Mouse (Mus musculus) embryo, embryonic 11.5 days (tissue): ENCODE measurements around the gene Gimap3.

Experiments
- DNase-seq: peaks from one replicate; pipeline ENCODE4 v3.0.0-alpha.2; 2012; ENCODE audit warnings: low read depth, low spot score

Gene Gimap3

GRCm38 (mm10) chr6:48742422-48743351 lies 28.0 kb downstream of the Gimap3 start:
- no peak for DNase-seq

GRCm38 (mm10) chr6:48741711-48742206 lies 28.9 kb downstream of the Gimap3 start:
- no peak for DNase-seq

GRCm38 (mm10) chr6:48741273-48741672 lies 29.4 kb downstream of the Gimap3 start:
- DNase-seq, result no peak

GRCm38 (mm10) chr6:48740501-48741169 lies 30.0 kb downstream of the Gimap3 start:
- DNase-seq, result no peak

GRCm38 (mm10) chr6:48739780-48740055 lies 30.9 kb downstream of the Gimap3 start:
- no peak for DNase-seq

- DNase-seq, result no peak
Observed at GRCm38 (mm10) chr6:48738961-48739779, 31.5 kb downstream of the Gimap3 start, which contains the start of gene Gimap1. TSS of gene Gimap1 (plus strand) at chr6:48739054.

GRCm38 (mm10) chr6:48737688-48738087 lies 33.0 kb downstream of the Gimap3 start:
- no peak for DNase-seq

GRCm38 (mm10) chr6:48737053-48737452 lies 33.6 kb downstream of the Gimap3 start:
- DNase-seq, result no peak

- DNase-seq, result no peak
Observed at GRCm38 (mm10) chr6:48733660-48734059, 37.0 kb downstream of the Gimap3 start.

GRCm38 (mm10) chr6:48732864-48733304 lies 37.8 kb downstream of the Gimap3 start:
- DNase-seq, result no peak

GRCm38 (mm10) chr6:48727761-48728160 lies 42.9 kb downstream of the Gimap3 start:
- DNase-seq, result no peak

- DNase-seq, result no peak
Observed at GRCm38 (mm10) chr6:48725476-48725875, 45.2 kb downstream of the Gimap3 start.

- DNase-seq, result no peak
Observed at GRCm38 (mm10) chr6:48723468-48723867, 47.2 kb downstream of the Gimap3 start.

- no peak for DNase-seq
Observed at GRCm38 (mm10) chr6:48720326-48720725, 50.3 kb downstream of the Gimap3 start.

GRCm38 (mm10) chr6:48718455-48718854 lies 52.2 kb downstream of the Gimap3 start, which contains the start of the genes Gm28053 and Gimap7:
TSS of gene Gm28053 (plus strand) at chr6:48718607.
TSS of gene Gimap7 (plus strand) at chr6:48718621.
- no peak for DNase-seq
